Mouse (Mus musculus) urinary bladder, postnatal 14 days (tissue): ENCODE data around the gene Tas2r109.
"Not testable (repeated sequence)": the region's sequence is repeated elsewhere in the genome, so short reads cannot be mapped to it uniquely, and the experiment has no call there.

ENCODE experiments used
- DNase-seq: peaks from one replicate; pipeline ENCODE4 v3.0.0; 2021; ENCODE audit warnings: low spot score

Tas2r109 gene

GRCm38 (mm10) chr6:132980865-132981264 is at the start of gene Tas2r109:
Tas2r109 (minus strand) TSS chr6:132980965.
- DNase-seq: no peak

- DNase-seq: no peak
These were observed 22.9 kb downstream of the Tas2r109 start, which contains the start of gene Tas2r131 for GRCm38 (mm10) chr6:132957819-132958218. Tas2r131 (minus strand) TSS chr6:132957919.

DNA sequence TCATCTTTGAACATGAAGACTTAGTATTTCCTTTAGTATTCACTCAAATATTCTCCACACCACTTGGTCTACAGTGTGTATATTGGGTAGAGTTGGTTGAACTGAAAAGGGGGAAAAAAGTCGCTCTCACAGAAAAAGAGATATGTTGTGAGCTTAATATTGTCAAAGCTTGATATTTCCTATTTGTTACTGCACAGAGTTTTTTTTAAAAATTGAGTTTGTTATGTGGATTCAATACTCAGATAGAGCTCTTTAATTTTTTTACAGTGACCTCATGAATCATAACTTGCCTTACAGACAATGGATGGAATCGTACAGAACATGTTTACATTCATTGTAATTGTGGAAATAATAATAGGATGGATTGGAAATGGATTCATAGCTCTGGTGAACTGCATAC is 30.0 kb downstream of the Tas2r109 start, which contains the start of gene Tas2r129:
Tas2r129 (plus strand) TSS at position 301 of the 400 bp plus-strand sequence.
- no peak for DNase-seq

DNA sequence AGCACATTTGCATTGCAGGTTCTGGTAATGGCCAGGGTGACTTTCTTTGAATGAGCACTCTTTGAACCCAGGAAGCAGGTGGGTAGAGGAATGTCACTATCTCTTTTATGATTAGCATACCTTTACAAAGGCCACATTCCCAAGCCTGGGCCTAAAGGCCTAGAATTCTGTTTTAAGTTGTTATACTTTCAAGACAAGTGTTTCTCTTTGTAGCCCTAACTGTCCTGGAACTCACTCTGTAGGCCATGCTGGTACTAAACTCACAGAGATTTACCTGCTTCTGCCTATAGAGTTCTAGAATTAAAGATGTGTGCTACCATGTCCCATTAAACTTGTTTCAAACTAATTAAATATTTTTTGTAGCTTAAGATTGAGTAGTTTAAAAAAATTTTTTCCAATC is 39.4 kb downstream of the Tas2r109 start:
- DNase-seq: not testable (repeated sequence)
